Mouse (Mus musculus) intestine, embryonic 14.5 days (tissue): ENCODE data around the gene Rtp3. TPM values are rescaled to one million over a fixed set of nuclear protein-coding genes. Genes with fewer than 3 reads are reported as not detected.

ENCODE experiments used
- ATAC-seq: fragments of 200-750 bp; cut with Nextera tagmentation; replicated peaks from 2 replicates; pipeline ENCODE4 v1.8.0; 2017; ENCODE audit warnings: low read depth, moderate number of reproducible peaks, moderate TSS enrichment, moderate library complexity; ENCODE audit not compliant: low FRiP score, low TSS enrichment
- DNase-seq: peaks from one replicate; pipeline ENCODE4 v3.0.0-alpha.2; 2018; ENCODE audit warnings: low spot score
- H3K27ac ChIP-seq: fragments of 300-500 bp; sonication (generic); 2 replicates; pipeline ENCODE4 v1.5.1; 2014; ENCODE audit warnings: low read depth, mild to moderate bottlenecking, control low read depth
- H3K27me3 ChIP-seq: fragments of 300-500 bp; sonication (generic); replicated peaks from 2 replicates; pipeline ENCODE4 v1.6.1; 2014; ENCODE audit warnings: low read length, control low read depth; ENCODE audit not compliant: control insufficient read depth, insufficient read depth
- H3K36me3 ChIP-seq: fragments of 300-500 bp; sonication (generic); 2 replicates; pipeline ENCODE4 v1.6.1; 2014; ENCODE audit warnings: low read length, control low read depth; ENCODE audit not compliant: control insufficient read depth, insufficient read depth
- H3K4me1 ChIP-seq: fragments of 300-500 bp; sonication (generic); replicated peaks from 2 replicates; pipeline ENCODE4 v1.6.1; 2014; ENCODE audit warnings: low read length, control low read depth, mixed read lengths; ENCODE audit not compliant: control insufficient read depth, insufficient read depth
- H3K4me2 ChIP-seq: fragments of 300-500 bp; sonication (generic); 2 replicates; pipeline ENCODE4 v1.6.1; 2014; ENCODE audit warnings: low read length
- H3K4me3 ChIP-seq: fragments of 300-500 bp; sonication (generic); 2 replicates; pipeline ENCODE4 v1.5.1; 2014; ENCODE audit warnings: low read depth, low read length, control low read depth, mixed read lengths
- H3K9ac ChIP-seq: fragments of 300-500 bp; sonication (generic); 2 replicates; pipeline ENCODE4 v1.6.1; 2014; ENCODE audit warnings: mild to moderate bottlenecking, low read length
- H3K9me3 ChIP-seq: fragments of 300-500 bp; sonication (generic); 2 replicates; pipeline ENCODE4 v1.6.1; 2016; ENCODE audit warnings: low read length, control low read depth; ENCODE audit not compliant: control insufficient read depth
- WGBS: fragments of 180-500 bp; shearing (Covaris S2); extraction: QIAGEN DNeasy Blood & Tissue Kit; methylation state at CpG from one replicate; pipeline ENCODE4 v1.1.7; 2014; 5-methylcytosine and 5-hydroxymethylcytosine counted together
- polyA plus RNA-seq: library from polyadenylated mRNA; unstranded; fragments of >200 nt; fragmentation: Nextera tagmentation; extraction: Ambion mirVana; gene quantifications from 2 replicates; pipeline ENCODE4 v1.2.1, GENCODE M21; 2014

The Rtp3 gene
- polyA plus RNA-seq, 1 experiment from 2014 or later, result 0.14 TPM

- 23% methylated on average over 6 of the region's 6 CpGs for WGBS
- H3K9ac ChIP-seq, result no peak overlapping the region
- peaks cover 38% of the 10 kb centered on the region for H3K27me3 ChIP-seq
- H3K4me3 ChIP-seq, result no peak overlapping the region
- ATAC-seq (no peak), DNase-seq (no peak)
- H3K4me2 ChIP-seq, result no peak overlapping the region
- H3K27ac ChIP-seq, result no peak overlapping the region
- H3K36me3 ChIP-seq, result no peaks in the 10 kb centered on the region
- H3K9me3 ChIP-seq, result no peaks in the 10 kb centered on the region
- H3K4me1 ChIP-seq, result no peaks in the 10 kb centered on the region
Measured at GRCm38 (mm10) chr9:110947261-110947661, 43.1 kb downstream of the Rtp3 start.

DNA sequence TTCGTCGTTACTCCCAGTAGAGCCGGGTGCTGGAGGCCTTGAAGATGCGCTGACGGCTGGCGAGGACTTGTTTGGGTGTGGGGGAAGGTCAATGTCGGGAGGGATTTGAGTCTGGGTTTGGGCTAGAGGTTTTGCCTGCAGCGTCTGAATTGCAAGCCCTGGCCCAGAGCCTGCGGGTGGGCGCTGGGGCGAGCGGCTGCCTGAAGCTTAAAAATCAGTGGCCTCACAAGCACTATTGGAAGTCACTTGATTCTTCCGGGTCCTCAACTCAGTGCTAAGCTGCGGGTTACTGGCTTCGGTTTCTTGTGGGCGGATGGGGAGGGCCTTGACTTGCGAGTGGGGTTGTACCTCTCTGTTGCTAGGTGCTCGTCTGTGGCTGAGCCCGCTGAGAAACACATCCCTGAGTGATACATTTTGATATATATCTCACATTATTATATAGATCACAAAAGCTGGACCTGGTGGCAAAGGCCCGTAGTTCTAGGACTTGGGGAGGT is 43.8 kb downstream of the Rtp3 start:
- no peaks in the 10 kb centered on the region for H3K9me3 ChIP-seq
- 22% methylated on average over 20 of the region's 20 CpGs for WGBS
- no peak for ATAC-seq
- no peak overlapping the region for H3K27ac ChIP-seq
- no peaks in the 10 kb centered on the region for H3K36me3 ChIP-seq
- no peak overlapping the region for H3K4me2 ChIP-seq
- no peak overlapping the region for H3K9ac ChIP-seq
- no peak for DNase-seq
- no peak overlapping the region for H3K4me3 ChIP-seq
- peaks cover 38% of the 10 kb centered on the region for H3K27me3 ChIP-seq
- no peaks in the 10 kb centered on the region for H3K4me1 ChIP-seq

- no peak within 1 kb of the TSS for H3K4me2 ChIP-seq
Measured at GRCm38 (mm10) chr9:110945926-110946325, 44.5 kb downstream of the Rtp3 start, which contains the start of gene Tdgf1. Tdgf1 (minus strand) TSS chr9:110946158.

GRCm38 (mm10) chr9:110945343-110945742 is 45.0 kb downstream of the Rtp3 start:
- Histone ChIP-seq H3K4me1 (no peaks in the 10 kb centered on the region), H3K27ac (no peak overlapping the region), H3K27me3 (peaks cover 38% of the 10 kb centered on the region), H3K9me3 (no peaks in the 10 kb centered on the region), H3K4me2 (no peak overlapping the region), H3K9ac (no peak overlapping the region), H3K4me3 (no peak overlapping the region), H3K36me3 (no peaks in the 10 kb centered on the region)
- DNase-seq, result no peak
- no peak for ATAC-seq
- 7% methylated on average over 18 of the region's 18 CpGs for WGBS

More at GRCm38 (mm10) chr9:110945926-110946325, 44.5 kb downstream of the Rtp3 start, which contains the start of gene Tdgf1:
- Histone ChIP-seq H3K27ac (no peak within 1 kb of the TSS), H3K4me3 (no peak within 1 kb of the TSS), H3K4me1 (no peaks in the 10 kb centered on the region), H3K36me3 (no peaks in the 10 kb centered on the region), H3K9ac (no peak within 1 kb of the TSS), H3K9me3 (no peaks in the 10 kb centered on the region), H3K27me3 (peaks cover 38% of the 10 kb centered on the region)
- WGBS, result 13% methylated on average over 11 of the region's 11 CpGs
- DNase-seq, result no peak
- no peak for ATAC-seq

- ATAC-seq (no peak), DNase-seq (no peak)
- Histone ChIP-seq H3K9ac (no peak overlapping the region), H3K36me3 (no peaks in the 10 kb centered on the region), H3K27me3 (peaks cover 38% of the 10 kb centered on the region), H3K27ac (no peak overlapping the region), H3K4me3 (no peak overlapping the region), H3K4me2 (no peak overlapping the region), H3K9me3 (no peaks in the 10 kb centered on the region), H3K4me1 (no peaks in the 10 kb centered on the region)
- 36% methylated on average over 13 of the region's 13 CpGs for WGBS
Measured at GRCm38 (mm10) chr9:110944265-110944664, 46.1 kb downstream of the Rtp3 start.

DNA sequence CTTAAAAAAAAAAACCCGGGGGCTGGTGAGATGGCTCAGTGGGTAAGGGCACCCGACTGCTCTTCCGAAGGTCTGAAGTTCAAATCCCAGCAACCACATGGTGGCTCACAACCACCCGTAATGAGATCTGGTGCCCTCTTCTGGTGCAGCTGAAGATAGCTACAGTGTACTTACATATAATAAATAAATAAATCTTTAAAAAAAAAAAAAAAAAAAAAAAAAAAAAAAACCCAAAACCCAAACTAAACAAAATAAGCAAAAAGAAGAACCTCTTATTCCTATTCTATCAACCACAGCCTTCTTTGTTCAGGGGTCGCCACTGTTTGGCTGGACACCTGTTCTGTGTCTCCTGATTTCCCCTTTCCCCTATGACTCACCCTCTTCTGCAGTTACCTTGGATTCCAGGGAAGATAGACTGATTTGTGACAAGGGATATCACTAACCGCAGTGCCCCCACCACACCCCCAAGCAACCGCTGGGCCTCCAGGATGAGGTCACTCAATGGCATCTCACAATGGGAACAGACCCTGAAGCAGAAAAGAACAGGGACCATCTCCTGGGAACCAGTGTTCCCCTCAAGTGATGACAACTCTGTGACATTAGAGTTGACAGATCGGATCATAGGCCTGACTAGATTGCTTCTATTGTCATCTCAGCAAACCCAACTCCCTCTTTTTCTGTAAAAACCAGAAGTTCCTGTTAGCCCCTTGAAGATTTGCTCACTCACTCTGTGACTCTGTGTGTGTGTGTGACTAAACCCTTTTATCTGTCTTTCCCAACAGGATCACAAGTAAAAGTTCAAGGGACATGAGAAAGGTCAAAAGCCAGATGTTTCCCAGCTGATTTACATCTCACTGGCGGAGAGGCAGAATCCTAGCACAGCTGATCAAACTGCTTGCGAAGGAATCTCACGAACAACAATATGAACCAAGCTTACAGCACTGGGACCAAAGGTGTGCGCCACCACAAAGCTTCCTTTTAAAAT is 52.6 kb downstream of the Rtp3 start:
- Histone ChIP-seq H3K9me3 (no peaks in the 10 kb centered on the region), H3K4me1 (no peaks in the 10 kb centered on the region), H3K27me3 (no peaks in the 10 kb centered on the region), H3K9ac (no peak overlapping the region), H3K4me2 (no peak overlapping the region), H3K4me3 (no peak overlapping the region), H3K36me3 (no peaks in the 10 kb centered on the region), H3K27ac (no peak overlapping the region)
- DNase-seq (no peak), ATAC-seq (no peak)
- WGBS, result 65% methylated on average over 12 of the region's 12 CpGs

GRCm38 (mm10) chr9:110935941-110936340 is 54.4 kb downstream of the Rtp3 start:
- Histone ChIP-seq H3K27me3 (no peaks in the 10 kb centered on the region), H3K27ac (no peak overlapping the region), H3K9ac (no peak overlapping the region), H3K9me3 (no peaks in the 10 kb centered on the region), H3K36me3 (no peaks in the 10 kb centered on the region), H3K4me3 (no peak overlapping the region), H3K4me2 (no peak overlapping the region), H3K4me1 (no peaks in the 10 kb centered on the region)
- WGBS, result 84% methylated on average over 7 of the region's 7 CpGs
- no peak for DNase-seq
- no peak for ATAC-seq
